Mouse (Mus musculus) olfactory bulb, adult 2 months (tissue): ENCODE measurements around the gene Bcor. TPM values are rescaled to one million over a fixed set of nuclear protein-coding genes. Genes with fewer than 3 reads are reported as not detected.
A peak's percentile ranks its signal among the peaks of the same experiment; 100 is the strongest.

Source experiments
- H3K27ac ChIP-seq: fragments of 200-500 bp; 2 replicates; pipeline ENCODE4 v1.5.1; 2012; ENCODE audit warnings: low read depth, low read length; ENCODE audit not compliant: insufficient read depth
- H3K4me1 ChIP-seq: fragments of 200-500 bp; 2 replicates; pipeline ENCODE4 v1.6.1; 2012; ENCODE audit warnings: low read length; ENCODE audit not compliant: control insufficient read depth, insufficient read depth
- H3K4me3 ChIP-seq: fragments of 200-500 bp; 2 replicates; pipeline ENCODE4 v1.5.1; 2012; ENCODE audit warnings: mild to moderate bottlenecking, low read depth, low read length, moderate library complexity; ENCODE audit not compliant: insufficient read depth
- CTCF ChIP-seq: fragments of 200-500 bp; IDR thresholded peaks from 2 replicates; pipeline ENCODE4 v1.5.1; 2012; ENCODE audit warnings: low read depth, mild to moderate bottlenecking, low read length, moderate library complexity; ENCODE audit not compliant: insufficient read depth
- POLR2A ChIP-seq: fragments of 200-500 bp; IDR thresholded peaks from 2 replicates; pipeline ENCODE4 v1.6.1; 2012; ENCODE audit warnings: mild to moderate bottlenecking, low read depth, low read length, moderate library complexity; ENCODE audit not compliant: insufficient read depth
- WGBS: fragments of 180-500 bp; shearing (Covaris S2); methylation state at CpG from one replicate; pipeline ENCODE4 v1.1.7; 2018; 5-methylcytosine and 5-hydroxymethylcytosine counted together
- polyA plus RNA-seq: library from polyadenylated mRNA; stranded (reverse); fragments of >200 nt; gene quantifications from 2 replicates; pipeline ENCODE4 v1.2.4, GENCODE M21; 2012; ENCODE audit warnings: low replicate concordance; ENCODE audit not compliant: missing spikeins, insufficient read depth, insufficient read length

The Bcor gene
- polyA plus RNA-seq, 1 experiment, result not detected

DNA sequence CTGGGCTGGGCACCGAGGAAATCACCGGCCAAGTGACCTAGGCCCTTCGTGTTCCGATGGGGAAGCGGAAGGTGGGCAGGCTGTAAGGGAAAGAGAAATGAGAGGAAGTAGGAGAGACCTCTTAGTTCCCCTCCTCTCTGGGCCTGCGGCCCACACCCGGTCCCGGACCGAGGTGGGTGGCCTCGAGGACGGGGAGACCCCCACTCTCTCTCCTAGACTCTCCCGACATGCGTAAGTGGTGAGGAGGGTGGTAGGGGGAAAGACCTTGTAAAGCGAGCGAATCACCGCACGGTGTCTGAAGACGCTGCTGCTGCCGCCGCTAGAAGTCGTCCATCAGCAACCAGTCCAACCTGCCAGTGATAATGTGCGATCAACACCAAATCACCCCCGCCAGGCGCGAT is 23.0 kb downstream of the Bcor start:
- peak overlapping the region; percentile 54 for H3K4me3 ChIP-seq
- H3K27ac ChIP-seq, result peak overlapping the region; percentile 94; the same call in 1 of the 2 replicates
- 35% methylated on average over 25 of the region's 25 CpGs for WGBS
- TF ChIP-seq POLR2A, result no peak
- no peak for TF ChIP-seq CTCF
- peaks cover 36% of the 10 kb centered on the region for H3K4me1 ChIP-seq

GRCm38 (mm10) chrX:12136261-12137101 is 23.7 kb downstream of the Bcor start:
- 4% methylated on average over 50 of the region's 50 CpGs for WGBS
- Histone ChIP-seq H3K4me1 (peaks cover 36% of the 10 kb centered on the region), H3K27ac (peak overlapping the region; percentile 94), H3K4me3 (peak overlapping the region; percentile 54)
- no peak for TF ChIP-seq CTCF
- no peak for TF ChIP-seq POLR2A

DNA sequence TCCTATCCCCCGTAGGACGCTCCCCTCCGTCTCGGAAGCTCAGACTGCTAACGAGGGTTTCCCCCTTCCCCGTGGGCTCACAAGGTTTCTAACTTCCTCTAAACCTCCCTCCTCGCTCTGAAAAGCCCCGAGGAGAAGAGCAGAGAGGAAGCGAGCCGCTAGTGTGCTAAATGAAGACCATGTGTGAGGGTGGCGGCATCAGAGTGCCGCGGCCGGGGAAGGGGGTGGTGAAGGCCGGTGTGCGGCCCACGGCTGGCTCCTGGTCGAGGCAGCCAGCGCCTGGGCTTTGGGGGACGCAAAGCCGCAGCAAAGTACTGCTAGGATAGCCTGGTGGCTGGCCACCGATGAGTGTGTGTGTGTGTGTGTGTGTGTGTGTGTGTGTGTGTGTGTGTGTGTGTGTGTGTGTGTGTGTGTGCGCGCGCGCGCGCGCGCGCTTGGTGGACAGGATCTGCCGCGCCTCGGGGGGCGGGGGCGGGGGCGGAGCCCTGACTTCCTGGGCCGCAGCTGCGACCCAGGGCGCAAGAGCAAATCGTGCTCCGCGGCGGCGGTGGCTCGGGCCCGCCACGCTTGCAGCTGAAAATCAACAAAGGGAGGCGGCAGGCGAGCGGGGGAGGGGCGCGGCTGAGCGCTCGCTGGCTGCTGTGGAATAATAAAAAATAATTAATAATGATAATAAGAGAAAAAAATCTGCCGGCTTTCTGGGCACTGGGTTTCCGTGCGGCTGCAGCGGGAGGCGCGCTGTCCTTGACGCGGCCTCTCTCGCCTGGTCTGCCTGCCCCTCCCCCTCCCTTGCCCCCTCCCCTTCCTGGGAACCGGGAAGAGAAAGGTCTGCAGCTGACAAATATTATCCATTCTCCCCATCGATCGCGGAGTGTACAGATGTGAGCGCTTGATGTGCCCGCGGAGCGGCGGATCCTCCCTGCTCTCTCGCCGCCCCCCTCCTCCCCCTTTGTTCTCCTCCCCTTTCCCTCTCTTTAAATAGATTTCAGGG is 24.7 kb downstream of the Bcor start:
- peak overlapping the region; percentile 94 for H3K27ac ChIP-seq
- H3K4me1 ChIP-seq, result peaks cover 44% of the 10 kb centered on the region
- WGBS, result 6% methylated on average over 72 of the region's 75 CpGs
- no peak for TF ChIP-seq POLR2A
- TF ChIP-seq CTCF, result no peak
- H3K4me3 ChIP-seq, result peak overlapping the region; percentile 54

- H3K4me1 ChIP-seq, result peaks cover 43% of the 10 kb centered on the region
- 30% methylated on average over 19 of the region's 19 CpGs for WGBS
- TF ChIP-seq CTCF (no peak), POLR2A (no peak)
- H3K4me3 ChIP-seq, result peak overlapping the region; percentile 8
- H3K27ac ChIP-seq, result peak overlapping the region; percentile 4; the same call in 1 of the 2 replicates
These were observed 25.6 kb downstream of the Bcor start for GRCm38 (mm10) chrX:12134541-12134940.

DNA sequence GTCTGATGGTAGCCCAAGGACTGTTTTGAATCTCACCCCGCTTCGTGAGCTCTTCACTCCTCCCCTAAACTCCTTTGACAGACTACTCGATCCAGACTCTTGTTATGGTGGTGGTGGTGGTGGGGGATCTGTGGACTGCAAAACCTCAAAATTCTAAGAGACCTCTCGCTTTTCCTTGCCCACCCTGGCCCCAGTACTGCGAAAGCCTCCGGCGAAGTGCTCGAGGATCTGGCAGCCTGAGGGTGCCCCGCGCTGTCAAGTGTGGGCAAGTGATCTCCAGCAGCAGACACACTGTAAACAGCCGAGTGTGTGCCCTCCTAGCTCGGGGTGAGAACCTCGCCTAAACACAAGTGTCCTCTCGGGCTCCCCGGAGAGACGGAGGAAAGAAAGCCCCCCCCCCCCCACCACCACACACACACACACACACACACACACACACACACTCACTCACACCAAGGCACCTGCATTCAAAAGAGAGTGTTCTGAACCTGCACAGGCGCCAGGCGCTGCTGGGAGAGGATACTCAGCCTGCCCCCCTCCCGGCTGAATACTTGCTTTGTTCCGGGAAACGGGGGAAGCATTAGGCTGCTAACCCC is 26.2 kb downstream of the Bcor start:
- Histone ChIP-seq H3K27ac (no peak overlapping the region), H3K4me1 (peaks cover 46% of the 10 kb centered on the region), H3K4me3 (peak overlapping the region; percentile 12)
- no peak for TF ChIP-seq POLR2A
- TF ChIP-seq CTCF, result no peak
- WGBS, result 18% methylated on average over 20 of the region's 21 CpGs

DNA sequence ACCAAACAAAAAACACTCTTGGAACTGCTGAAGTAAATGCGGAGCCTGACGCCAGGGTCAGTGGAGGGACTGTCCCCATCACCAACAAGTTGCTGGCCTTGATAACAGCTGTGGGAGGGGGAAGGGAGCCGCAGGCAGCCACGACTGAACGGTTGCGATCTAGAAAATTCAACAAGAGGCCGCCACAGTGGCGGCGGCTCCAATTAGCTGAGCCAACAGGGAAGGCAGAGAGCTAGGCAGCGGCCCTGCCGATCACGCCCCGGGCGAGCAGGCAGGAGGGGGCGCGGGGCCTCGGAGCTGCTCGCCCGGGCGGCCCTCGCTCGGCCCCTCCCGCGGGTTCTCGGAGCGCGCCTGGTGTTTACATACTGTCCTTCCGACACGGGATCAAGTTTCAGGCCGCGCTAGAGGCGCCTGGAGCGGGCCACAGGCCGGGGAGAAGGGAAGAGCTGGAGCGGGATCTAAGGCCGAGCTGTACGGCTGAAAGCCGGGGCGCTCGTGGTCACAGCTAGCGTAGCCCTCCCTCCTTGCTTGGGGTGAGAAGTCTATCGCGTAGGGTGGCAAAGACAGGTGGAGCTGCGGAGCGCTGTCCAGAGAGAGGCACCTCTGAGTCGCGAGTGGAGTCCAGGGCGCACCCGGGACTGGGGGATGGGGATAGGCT is 26.8 kb downstream of the Bcor start:
- peak overlapping the region; percentile 12 for H3K4me3 ChIP-seq
- 9% methylated on average over 49 of the region's 49 CpGs for WGBS
- H3K4me1 ChIP-seq, result peaks cover 50% of the 10 kb centered on the region
- no peak for TF ChIP-seq CTCF
- TF ChIP-seq POLR2A, result no peak
- no peak overlapping the region for H3K27ac ChIP-seq

GRCm38 (mm10) chrX:12132541-12133177 is 27.5 kb downstream of the Bcor start:
- TF ChIP-seq POLR2A (no peak), CTCF (no peak)
- WGBS, result 64% methylated on average over 8 of the region's 8 CpGs

More at GRCm38 (mm10) chrX:12132541-12133177, 27.5 kb downstream of the Bcor start:
- Histone ChIP-seq H3K4me1 (peaks cover 50% of the 10 kb centered on the region), H3K4me3 (no peak overlapping the region), H3K27ac (no peak overlapping the region)
